Mouse (Mus musculus) megakaryocyte, embryonic 14.5 days (primary cell): Measurements from ENCODE around the gene Tent5b.

Source experiments
- FLI1 ChIP-seq: IDR thresholded peaks from 2 replicates; pipeline ENCODE4 v1.6.1; 2012; ENCODE audit warnings: low read length, inconsistent platforms, mixed read lengths
- GATA1 ChIP-seq: IDR thresholded peaks from 3 replicates; pipeline ENCODE4 v1.6.1; 2012; ENCODE audit warnings: mixed read lengths, low read length, inconsistent platforms, borderline replicate concordance

- TF ChIP-seq GATA1 (no peak), FLI1 (no peak)
Observed at GRCm38 (mm10) chr4:133521502-133521901, 41.6 kb downstream of the Tent5b start.
